Mouse (Mus musculus) adipocyte (in vitro differentiated cells): ENCODE measurements around the gene Tcf7l1.
"Not testable (repeated sequence)": the region's sequence is repeated elsewhere in the genome, so short reads cannot be mapped to it uniquely, and the experiment has no call there.

Source experiments
- DNase-seq: peaks from one replicate; pipeline ENCODE4 v3.0.0-alpha.2; 2016; ENCODE audit warnings: low spot score

Tcf7l1 gene

GRCm38 (mm10) chr6:72788892-72789699 lies at the start of gene Tcf7l1:
TSS of gene Tcf7l1 (minus strand) at chr6:72789254.
- peak; percentile 95 for DNase-seq

DNA sequence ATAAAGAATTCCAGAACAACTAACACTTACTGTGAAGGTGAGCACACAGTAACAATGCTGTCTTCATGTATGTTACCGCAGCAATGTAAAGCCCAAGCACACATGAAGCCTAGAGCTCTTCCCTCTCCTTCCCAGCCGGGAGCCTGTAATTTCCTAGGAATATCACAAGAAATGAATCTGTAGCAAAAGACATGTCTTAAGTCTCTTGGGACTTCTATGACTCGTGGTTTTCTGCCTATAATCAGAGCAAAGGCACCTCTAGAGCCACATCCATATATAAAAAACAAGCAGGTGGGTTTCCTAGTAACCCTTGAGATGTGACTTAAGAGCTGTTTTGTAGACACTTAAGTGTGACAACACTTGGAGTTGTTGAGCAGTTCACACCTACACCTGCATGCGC lies 48.7 kb upstream of the Tcf7l1 start:
- peak; percentile 62 for DNase-seq

DNA sequence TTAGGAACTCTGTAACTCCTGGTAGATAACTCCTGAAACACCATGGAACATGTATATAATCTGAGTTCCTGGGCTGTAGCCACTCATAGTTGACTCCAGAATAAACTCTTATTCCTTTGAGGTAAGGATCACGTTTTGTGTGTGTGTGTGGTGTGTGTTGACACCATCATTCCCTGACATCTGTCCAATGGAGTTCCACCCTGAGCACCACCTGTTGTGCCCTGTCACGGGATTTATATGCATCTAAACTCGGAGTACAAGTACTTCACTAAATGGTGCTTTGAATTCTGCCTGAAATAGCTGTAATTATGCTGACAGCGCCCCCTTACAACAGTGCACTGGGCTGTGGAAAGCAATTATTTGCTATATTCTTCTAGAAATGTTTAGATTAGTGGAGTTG lies 45.5 kb upstream of the Tcf7l1 start:
- DNase-seq, result no peak

DNA sequence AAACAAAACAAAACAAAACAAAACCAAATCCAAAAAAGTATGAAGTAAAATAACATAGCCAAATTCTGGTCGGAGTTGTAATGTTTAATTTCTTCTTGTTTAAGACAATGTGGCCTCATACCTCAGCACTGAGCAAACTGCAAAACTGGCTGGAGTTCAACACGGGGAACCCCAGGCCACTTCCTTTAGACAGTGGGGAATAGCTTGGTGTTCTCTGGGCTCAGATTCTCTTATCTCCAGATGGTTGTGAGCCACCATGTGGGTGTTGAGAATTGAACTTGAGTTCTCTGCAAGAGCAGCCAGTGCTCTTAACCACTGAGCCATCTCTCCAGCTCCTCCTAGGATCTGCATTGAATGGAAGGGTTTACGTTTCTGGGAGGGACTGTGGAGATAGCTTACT lies 42.8 kb upstream of the Tcf7l1 start:
- DNase-seq, result no peak

DNA sequence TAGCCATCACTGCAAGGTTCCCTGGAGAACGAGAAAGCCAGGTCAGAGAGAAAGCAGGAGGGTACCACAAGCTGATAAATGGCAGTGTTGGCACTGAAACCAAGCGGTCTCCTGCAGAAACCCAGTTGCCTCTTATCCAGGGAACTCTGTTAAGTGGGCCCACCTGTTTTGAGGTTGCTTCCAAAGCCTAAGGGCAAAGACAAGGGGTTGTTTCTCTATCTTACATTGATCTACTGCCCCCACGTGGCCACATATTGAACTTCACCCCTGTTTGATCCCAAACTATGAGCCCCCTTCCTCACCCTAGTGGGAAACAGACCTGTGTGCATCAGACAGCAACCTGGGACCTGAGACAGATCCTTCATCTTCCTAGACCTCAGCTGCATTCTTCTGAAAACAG lies 42.2 kb upstream of the Tcf7l1 start:
- DNase-seq, result peak; percentile 78

GRCm38 (mm10) chr6:72828857-72829256 lies 39.8 kb upstream of the Tcf7l1 start:
- DNase-seq, result no peak

DNA sequence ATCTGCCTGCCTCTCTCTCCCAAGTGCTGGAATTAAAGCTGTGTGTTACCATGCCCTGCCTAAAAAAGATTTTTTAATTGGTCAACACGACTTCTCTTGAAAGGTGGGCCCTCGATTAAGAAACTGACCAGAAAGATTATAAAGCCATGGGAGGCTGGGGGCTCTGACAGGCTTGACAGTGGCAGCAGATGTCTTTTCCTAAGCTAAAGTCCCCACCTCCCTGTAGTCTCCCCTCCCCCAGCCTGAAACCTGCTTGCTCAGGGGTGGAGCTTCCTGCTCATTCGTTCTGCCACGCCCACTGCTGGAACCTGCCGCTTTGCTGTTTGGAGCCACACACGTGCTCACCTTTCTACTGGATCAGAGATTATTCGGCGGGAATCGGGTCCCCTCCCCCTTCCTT lies 39.0 kb upstream of the Tcf7l1 start:
- not testable (repeated sequence) for DNase-seq

- no peak for DNase-seq
These were observed 36.7 kb upstream of the Tcf7l1 start for GRCm38 (mm10) chr6:72825762-72826161.

DNA sequence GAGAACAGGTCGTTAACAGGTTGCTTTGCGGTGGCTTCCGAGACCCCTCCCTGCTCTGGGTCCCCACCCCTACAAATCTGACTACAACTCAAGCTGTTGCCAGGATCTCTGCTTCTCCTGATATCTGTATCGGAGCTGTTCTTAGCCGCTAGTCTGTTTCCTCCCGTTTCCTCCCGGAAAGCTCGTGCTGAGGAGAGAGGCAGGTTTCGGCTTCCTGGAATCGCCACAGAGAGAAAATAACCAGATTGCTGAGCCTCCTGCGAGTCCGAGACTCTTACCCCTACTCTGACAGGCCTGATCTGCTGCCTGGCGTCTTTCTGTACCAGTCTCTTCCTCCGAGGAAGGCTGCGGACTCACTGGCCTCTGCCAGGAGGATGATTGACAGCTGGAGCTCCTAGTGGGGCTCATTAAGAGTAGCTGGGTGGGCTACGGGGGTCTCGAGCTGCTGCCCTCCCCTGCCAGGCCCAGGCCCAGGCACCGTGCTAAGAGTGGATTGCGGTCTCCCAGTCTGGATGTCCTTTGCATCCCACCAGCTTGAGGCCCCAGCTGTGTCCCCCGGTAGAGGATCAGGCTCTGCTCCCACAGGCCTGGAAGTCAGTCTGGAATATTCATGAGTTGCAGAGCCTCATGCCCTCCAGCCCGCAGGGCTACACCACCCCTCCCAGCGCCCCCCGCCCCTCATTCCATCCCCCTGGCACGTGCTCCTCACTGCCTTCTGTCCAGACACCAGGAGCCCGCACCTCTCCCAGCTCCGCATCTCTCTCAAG lies 36.1 kb upstream of the Tcf7l1 start:
- no peak for DNase-seq

DNA sequence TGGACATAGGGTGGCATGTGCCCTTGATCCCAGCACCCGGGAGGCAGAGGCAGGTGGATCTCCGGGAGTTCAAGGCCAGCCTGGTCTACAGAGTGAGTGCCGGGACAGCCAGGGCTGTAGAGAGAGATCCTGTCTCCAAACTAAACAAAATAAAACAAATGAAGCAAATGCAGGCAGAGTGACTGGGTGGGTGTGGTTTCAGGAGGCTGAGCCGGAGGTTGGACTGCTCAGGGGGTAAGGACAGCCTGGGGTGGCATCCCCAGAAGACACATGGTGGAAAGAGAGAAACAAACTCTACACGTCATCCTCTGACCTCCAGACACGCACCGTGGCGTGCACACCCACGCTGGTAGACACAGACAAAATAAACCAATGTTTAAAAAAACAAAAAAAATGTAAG lies 24.4 kb upstream of the Tcf7l1 start:
- DNase-seq, result no peak

- no peak for DNase-seq
These were observed 21.2 kb upstream of the Tcf7l1 start for GRCm38 (mm10) chr6:72810248-72810647.

GRCm38 (mm10) chr6:72809522-72810149 lies 20.6 kb upstream of the Tcf7l1 start:
- no peak for DNase-seq

DNA sequence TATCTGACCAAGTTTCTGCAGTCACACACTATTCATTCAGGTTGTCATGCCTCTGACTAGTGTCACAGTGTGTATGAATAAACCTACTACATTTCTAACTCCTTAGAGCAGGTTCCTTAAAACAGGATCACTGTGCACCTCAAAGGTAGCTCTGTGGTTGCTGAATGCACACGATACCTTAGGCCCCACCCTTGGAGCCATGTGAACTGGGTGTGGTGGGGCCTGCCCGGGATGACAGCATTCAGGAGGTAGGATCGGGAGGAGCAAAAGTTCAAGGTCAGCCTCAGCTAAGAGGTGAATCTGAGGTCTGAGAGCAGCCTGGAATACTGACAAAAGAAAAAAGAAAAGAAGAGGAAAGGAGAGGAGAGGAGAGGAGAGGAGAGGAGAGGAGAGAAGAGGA lies 19.3 kb upstream of the Tcf7l1 start:
- DNase-seq, result no peak

GRCm38 (mm10) chr6:72803669-72804068 lies 14.6 kb upstream of the Tcf7l1 start:
- no peak for DNase-seq

DNA sequence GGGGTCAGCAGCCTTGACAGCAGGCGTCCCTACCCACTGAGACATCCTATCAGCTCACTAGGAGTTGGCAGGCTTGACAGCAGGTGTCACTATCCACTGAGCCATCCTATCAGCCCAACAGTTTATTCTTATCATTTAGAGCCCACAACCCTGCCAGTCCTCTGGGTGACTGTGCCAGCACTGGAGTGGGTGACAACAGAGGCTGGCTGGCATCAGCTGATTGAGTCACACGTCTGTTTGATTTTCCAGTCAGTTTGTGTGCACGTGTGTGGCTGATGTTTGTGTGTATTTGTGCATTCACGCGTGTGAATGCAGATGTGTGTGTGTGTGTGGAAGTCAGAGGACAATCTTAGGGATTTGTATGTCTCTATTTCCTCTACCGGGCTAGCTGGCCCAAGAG lies 13.1 kb upstream of the Tcf7l1 start:
- DNase-seq, result no peak

GRCm38 (mm10) chr6:72800641-72801040 lies 11.6 kb upstream of the Tcf7l1 start:
- no peak for DNase-seq

DNA sequence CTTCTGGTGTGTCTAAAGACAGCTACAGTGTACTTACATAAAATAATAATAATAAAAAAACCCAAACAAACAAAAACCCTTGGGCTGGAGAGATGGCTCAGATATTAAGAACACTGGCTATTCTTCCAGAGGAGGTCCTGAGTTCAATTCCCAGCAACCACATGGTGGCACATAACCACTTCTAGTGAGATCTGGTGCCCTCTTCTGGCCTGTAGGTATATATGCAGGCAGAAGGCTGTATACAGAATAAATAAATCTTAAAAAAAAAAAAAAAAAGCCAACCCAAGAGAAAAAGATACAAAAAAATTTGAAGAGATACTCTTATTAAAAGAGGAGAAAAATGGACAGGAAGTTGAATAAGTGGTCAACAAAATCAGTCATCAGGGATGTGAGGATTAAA lies 8.7 kb upstream of the Tcf7l1 start:
- no peak for DNase-seq

DNA sequence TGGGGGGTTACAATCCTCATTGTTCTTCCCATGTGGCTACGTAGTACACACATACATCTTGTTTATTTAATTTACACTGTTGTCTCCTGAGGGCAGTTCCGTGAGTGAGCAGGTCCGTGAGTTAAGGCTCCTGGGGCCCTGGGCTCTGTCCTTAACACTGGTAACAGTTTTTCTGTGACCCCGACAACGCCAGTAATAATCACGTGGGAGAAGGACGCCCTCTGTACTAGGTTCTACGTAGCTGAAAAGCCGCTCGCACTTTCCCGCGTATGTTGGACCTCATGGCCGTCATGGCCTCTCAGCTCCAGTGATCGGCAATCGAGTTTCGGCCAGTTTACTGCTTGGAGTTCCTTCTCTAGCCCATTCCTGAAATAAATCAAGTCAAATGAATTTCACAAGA lies 6.4 kb upstream of the Tcf7l1 start:
- DNase-seq, result no peak

DNA sequence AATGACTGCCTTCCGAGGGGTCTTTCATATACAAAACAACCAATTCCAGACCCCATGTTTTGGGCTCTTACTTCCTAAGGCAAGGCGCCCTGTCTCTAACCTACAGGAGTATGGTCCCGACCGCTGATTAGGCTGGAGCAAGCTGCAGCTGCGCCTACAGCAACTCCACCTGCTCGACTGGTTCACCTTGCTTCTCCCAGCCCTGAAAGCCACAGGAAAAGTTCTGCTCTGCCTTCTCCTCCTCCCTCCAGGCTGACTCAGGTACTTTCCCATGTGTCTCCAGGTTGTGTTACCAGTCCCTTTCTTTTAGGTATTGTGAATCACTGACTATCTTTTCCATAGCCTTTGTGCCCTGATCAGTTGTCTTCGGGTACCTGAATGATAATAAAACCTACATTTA lies 5.8 kb upstream of the Tcf7l1 start:
- DNase-seq, result no peak

GRCm38 (mm10) chr6:72792641-72793040 lies 3.6 kb upstream of the Tcf7l1 start:
- no peak for DNase-seq

DNA sequence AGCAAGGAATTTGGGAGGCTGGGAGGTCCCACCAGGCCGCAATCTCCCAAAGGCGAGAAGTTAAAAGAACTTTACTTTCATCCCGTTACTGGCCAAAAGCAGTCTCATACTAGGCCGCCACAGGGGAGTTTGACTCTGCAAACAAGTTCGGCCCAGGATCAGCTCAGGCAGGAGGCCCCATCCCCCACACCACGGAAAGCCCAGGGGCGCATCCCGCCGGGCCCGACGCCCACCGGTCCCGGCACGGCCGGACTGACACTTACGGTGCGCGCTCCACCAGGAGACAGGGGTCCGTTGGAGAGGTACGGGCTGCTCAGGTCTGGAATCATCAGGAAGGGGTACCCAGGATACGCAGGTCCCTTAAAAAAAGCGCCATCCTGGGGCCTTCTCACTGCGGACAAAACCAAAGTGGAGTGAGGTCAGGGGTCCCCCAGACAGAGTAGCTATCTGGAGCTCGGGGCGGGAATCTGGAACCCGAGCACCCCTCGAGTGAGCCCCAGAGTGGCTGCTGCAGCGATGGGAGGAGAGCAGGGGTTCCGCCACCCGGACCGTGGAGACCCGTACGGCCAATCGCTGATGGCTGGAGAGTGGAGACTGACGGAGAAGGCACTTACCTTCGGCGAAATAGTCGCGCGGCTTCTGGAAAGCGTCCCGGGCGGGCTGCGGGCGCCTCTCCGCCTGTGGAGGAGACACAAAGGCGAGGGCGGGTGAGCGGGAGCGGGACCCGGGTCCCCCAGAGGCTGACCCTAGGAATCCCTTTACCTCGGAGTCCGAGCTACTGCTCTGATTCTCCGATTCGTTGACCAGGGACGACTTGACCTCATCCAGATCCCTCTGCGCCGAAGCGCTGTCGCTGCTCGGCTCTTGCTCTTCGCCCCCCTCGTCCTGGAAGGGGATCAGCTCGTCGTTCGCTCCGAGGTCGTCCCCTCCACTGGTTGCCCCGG lies 834 bp downstream of the Tcf7l1 start:
- DNase-seq, result peak; percentile 68
